Mouse (Mus musculus) brown adipose tissue, adult 24 weeks (tissue): ENCODE measurements around the gene Tulp1. TPM values are rescaled to one million over a fixed set of nuclear protein-coding genes. Genes with fewer than 3 reads are reported as not detected.

ENCODE experiments used
- H3K27ac ChIP-seq: fragments of 200-500 bp; replicated peaks from 2 replicates; pipeline ENCODE4 v1.5.1; 2012; ENCODE audit warnings: low read depth, mild to moderate bottlenecking, low read length
- H3K4me1 ChIP-seq: fragments of 200-500 bp; 2 replicates; pipeline ENCODE4 v1.6.1; 2012; ENCODE audit warnings: low read length, mixed read lengths; ENCODE audit not compliant: control insufficient read depth, insufficient read depth, insufficient read length
- H3K4me3 ChIP-seq: fragments of 200-500 bp; 2 replicates; pipeline ENCODE4 v1.5.1; 2012; ENCODE audit warnings: low read depth, mild to moderate bottlenecking, low read length, moderate library complexity; ENCODE audit not compliant: insufficient read depth
- polyA plus RNA-seq: library from polyadenylated mRNA; stranded (reverse); fragments of >200 nt; gene quantifications from 2 replicates; pipeline ENCODE4 v1.2.4, GENCODE M21; 2012; ENCODE audit not compliant: missing spikeins, insufficient read depth, insufficient read length

Tulp1 gene
- polyA plus RNA-seq, 1 experiment: not detected

GRCm38 (mm10) chr17:28351353-28351890 is 13.6 kb downstream of the Tulp1 start:
- Histone ChIP-seq H3K4me3 (peak overlapping the region; percentile 94), H3K4me1 (0 out of 2 replicates have a peak, but pooled peaks cover 3% of the 10 kb centered on the region), H3K27ac (no peak overlapping the region)

- Histone ChIP-seq H3K4me1 (0 out of 2 replicates have a peak, but pooled peaks cover 3% of the 10 kb centered on the region), H3K4me3 (peak within 1 kb of the TSS; percentile 94), H3K27ac (0 out of 2 replicates have a peak within 1 kb of the TSS, but pooled peaks have one; percentile 30)
Observed at GRCm38 (mm10) chr17:28350466-28351352, 14.3 kb downstream of the Tulp1 start, which contains the start of gene Tead3. Gene Tead3 (minus strand): TSS chr17:28350817.

GRCm38 (mm10) chr17:28349901-28350465 is 15.0 kb downstream of the Tulp1 start:
- H3K4me1 ChIP-seq: 0 out of 2 replicates have a peak, but pooled peaks cover 3% of the 10 kb centered on the region
- H3K27ac ChIP-seq: no peak overlapping the region
- peak overlapping the region; percentile 83 for H3K4me3 ChIP-seq

GRCm38 (mm10) chr17:28349264-28349880 is 15.7 kb downstream of the Tulp1 start:
- peak overlapping the region; percentile 83 for H3K4me3 ChIP-seq
- H3K27ac ChIP-seq: no peak overlapping the region
- H3K4me1 ChIP-seq: 0 out of 2 replicates have a peak, but pooled peaks cover 3% of the 10 kb centered on the region

GRCm38 (mm10) chr17:28348211-28348610 is 16.8 kb downstream of the Tulp1 start:
- Histone ChIP-seq H3K4me1 (0 out of 2 replicates have a peak, but pooled peaks cover 3% of the 10 kb centered on the region), H3K4me3 (0 out of 2 replicates have a peak overlapping the region, but pooled peaks have one; percentile 21), H3K27ac (no peak overlapping the region)

- no peak overlapping the region for H3K27ac ChIP-seq
- H3K4me3 ChIP-seq: no peak overlapping the region
- 0 out of 2 replicates have a peak, but pooled peaks cover 3% of the 10 kb centered on the region for H3K4me1 ChIP-seq
Observed at GRCm38 (mm10) chr17:28347327-28347726, 17.7 kb downstream of the Tulp1 start.

GRCm38 (mm10) chr17:28345882-28346281 is 19.1 kb downstream of the Tulp1 start:
- H3K27ac ChIP-seq: no peak overlapping the region
- H3K4me1 ChIP-seq: peaks cover 5% of the 10 kb centered on the region; the same call in 1 of the 2 replicates
- H3K4me3 ChIP-seq: no peak overlapping the region

GRCm38 (mm10) chr17:28345271-28345721 is 19.7 kb downstream of the Tulp1 start:
- no peak overlapping the region for H3K4me3 ChIP-seq
- H3K27ac ChIP-seq: no peak overlapping the region
- peaks cover 5% of the 10 kb centered on the region; the same call in 1 of the 2 replicates for H3K4me1 ChIP-seq

- Histone ChIP-seq H3K4me3 (no peak overlapping the region), H3K4me1 (peaks cover 5% of the 10 kb centered on the region; the same call in 1 of the 2 replicates), H3K27ac (no peak overlapping the region)
Observed at GRCm38 (mm10) chr17:28344670-28345069, 20.4 kb downstream of the Tulp1 start.

- Histone ChIP-seq H3K27ac (0 out of 2 replicates have a peak overlapping the region, but pooled peaks have one; percentile 6), H3K4me1 (peaks cover 5% of the 10 kb centered on the region; the same call in 1 of the 2 replicates), H3K4me3 (no peak overlapping the region)
Observed at GRCm38 (mm10) chr17:28344050-28344607, 20.9 kb downstream of the Tulp1 start.

GRCm38 (mm10) chr17:28341091-28341490 is 23.9 kb downstream of the Tulp1 start:
- no peak overlapping the region for H3K4me3 ChIP-seq
- peaks cover 5% of the 10 kb centered on the region; the same call in 1 of the 2 replicates for H3K4me1 ChIP-seq
- no peak overlapping the region for H3K27ac ChIP-seq

- peaks cover 5% of the 10 kb centered on the region; the same call in 1 of the 2 replicates for H3K4me1 ChIP-seq
- no peak overlapping the region for H3K27ac ChIP-seq
- no peak overlapping the region for H3K4me3 ChIP-seq
Observed at GRCm38 (mm10) chr17:28340578-28340977, 24.4 kb downstream of the Tulp1 start.

GRCm38 (mm10) chr17:28337547-28337946 is 27.5 kb downstream of the Tulp1 start:
- peaks cover 5% of the 10 kb centered on the region; the same call in 1 of the 2 replicates for H3K4me1 ChIP-seq
- H3K4me3 ChIP-seq: no peak overlapping the region
- H3K27ac ChIP-seq: no peak overlapping the region

GRCm38 (mm10) chr17:28335267-28335666 is 29.8 kb downstream of the Tulp1 start:
- Histone ChIP-seq H3K4me1 (no peaks in the 10 kb centered on the region), H3K27ac (no peak overlapping the region), H3K4me3 (no peak overlapping the region)
